Comparison of ENCODE assay signal across 12 mouse cellular contexts in the genomic region with DNA sequence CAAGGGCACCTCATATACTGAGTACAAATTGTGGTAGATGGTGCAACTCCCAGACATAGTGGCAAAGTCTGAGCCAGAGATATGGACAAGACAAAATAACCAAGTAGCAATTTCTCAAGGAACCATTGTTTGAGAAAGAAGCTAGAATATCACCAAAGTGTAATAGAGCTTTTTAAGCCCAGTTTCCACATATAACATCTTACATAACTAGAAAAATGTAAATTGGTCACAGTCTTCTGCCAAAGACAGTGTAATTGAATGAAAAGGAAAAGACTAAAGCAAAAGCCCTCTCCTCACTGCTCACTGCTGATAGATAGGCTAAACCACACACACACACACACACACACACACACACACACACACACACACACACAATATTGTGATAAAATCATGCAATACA.
"Had no signal": no experiment of that assay in that cellular context is flagged by ENCODE, and none has a peak within 500 bp of the region (broad histone marks: within the 10 kb centered on the region; RNA-seq: fewer than 3 reads in every experiment).

No protein-coding gene starts in this region.

- DNase-seq: retina, postnatal 1 day; right cerebral cortex, adult 18-20 months; right cerebral cortex, postnatal 14 days; right cerebral cortex, postnatal 25 days; right cerebral cortex, postnatal 4 days; spleen, adult 18-20 months; thymus, adult 18-20 months; thymus, adult 2 months; thymus, postnatal 14 days; thymus, postnatal 25 days; thymus, postnatal 36 days; thymus, postnatal 4 days had no signal
